Mouse (Mus musculus): ENCODE measurements at regions not wholly inside any gene's neighbourhood (a gene's known extent, or its start where the extent isn't known, plus 50 kb on each side); places are given as distances from the start of the nearest gene placed in this dataset.

- DNase-seq (ENCODE audit: low spot score), result no peak
Measured at GRCm38 (mm10) chr12:25387791-25388280, 290.9 kb upstream of the Id2 start.

GRCm38 (mm10) chr12:25382961-25383360 lies 286.0 kb upstream of the Id2 start:
- no peak for DNase-seq (ENCODE audit: low spot score)

GRCm38 (mm10) chr12:25382475-25382874 lies 285.5 kb upstream of the Id2 start:
- DNase-seq (ENCODE audit: low spot score), result no peak

- no peak for DNase-seq (ENCODE audit: low spot score)
Measured at GRCm38 (mm10) chr12:25381619-25382018, 284.7 kb upstream of the Id2 start.

GRCm38 (mm10) chr12:25379996-25380395 lies 283.1 kb upstream of the Id2 start:
- DNase-seq (ENCODE audit: low spot score), result no peak

GRCm38 (mm10) chr12:25379016-25379415 lies 282.1 kb upstream of the Id2 start:
- no peak for DNase-seq (ENCODE audit: low spot score)

GRCm38 (mm10) chr12:25378036-25378645 lies 281.2 kb upstream of the Id2 start:
- peak; percentile 33 for DNase-seq (ENCODE audit: low spot score)

- no peak for DNase-seq (ENCODE audit: low spot score)
Measured at GRCm38 (mm10) chr12:25376451-25376850, 279.5 kb upstream of the Id2 start.

- DNase-seq (ENCODE audit: low spot score), result no peak
Measured at GRCm38 (mm10) chr12:25367541-25367940, 270.6 kb upstream of the Id2 start.

GRCm38 (mm10) chr12:25365600-25366267 lies 268.8 kb upstream of the Id2 start:
- no peak for DNase-seq (ENCODE audit: low spot score)

- no peak for DNase-seq (ENCODE audit: low spot score)
Measured at GRCm38 (mm10) chr12:25364966-25365568, 268.1 kb upstream of the Id2 start.

GRCm38 (mm10) chr12:25363839-25364238 lies 266.9 kb upstream of the Id2 start:
- DNase-seq (ENCODE audit: low spot score), result no peak

GRCm38 (mm10) chr12:25363341-25363740 lies 266.4 kb upstream of the Id2 start:
- no peak for DNase-seq (ENCODE audit: low spot score)

- no peak for DNase-seq (ENCODE audit: low spot score)
Measured at GRCm38 (mm10) chr12:25362771-25363170, 265.8 kb upstream of the Id2 start.

- no peak for DNase-seq (ENCODE audit: low spot score)
Measured at GRCm38 (mm10) chr12:25360726-25361125, 263.8 kb upstream of the Id2 start.

- DNase-seq (ENCODE audit: low spot score), result no peak
Measured at GRCm38 (mm10) chr12:25359931-25360330, 263.0 kb upstream of the Id2 start.

GRCm38 (mm10) chr12:25358846-25359525 lies 262.0 kb upstream of the Id2 start:
- no peak for DNase-seq (ENCODE audit: low spot score)

GRCm38 (mm10) chr12:25356774-25357173 lies 259.8 kb upstream of the Id2 start:
- no peak for DNase-seq (ENCODE audit: low spot score)

- no peak for DNase-seq (ENCODE audit: low spot score)
Measured at GRCm38 (mm10) chr12:25355217-25355616, 258.3 kb upstream of the Id2 start.

- no peak for DNase-seq (ENCODE audit: low spot score)
Measured at GRCm38 (mm10) chr12:25353402-25353896, 256.5 kb upstream of the Id2 start.

- no peak for DNase-seq (ENCODE audit: low spot score)
Measured at GRCm38 (mm10) chr12:25352160-25352559, 255.2 kb upstream of the Id2 start.

GRCm38 (mm10) chr12:25344354-25344753 lies 247.4 kb upstream of the Id2 start:
- DNase-seq (ENCODE audit: low spot score), result no peak

- DNase-seq (ENCODE audit: low spot score), result no peak
Measured at GRCm38 (mm10) chr12:25338771-25339170, 241.8 kb upstream of the Id2 start.

All from lung, postnatal 25 days (tissue).